Mouse (Mus musculus) lung, embryonic 14.5 days (tissue): ENCODE data around the gene Bptf. TPM values are rescaled to one million over a fixed set of nuclear protein-coding genes. Genes with fewer than 3 reads are reported as not detected.

ENCODE experiments used
- ATAC-seq: fragments of 200-750 bp; cut with Nextera tagmentation; 2 replicates; pipeline ENCODE4 v1.8.0; 2017; ENCODE audit warnings: mild to moderate bottlenecking, moderate TSS enrichment, moderate library complexity; ENCODE audit not compliant: insufficient read depth
- DNase-seq: peaks from one replicate; pipeline ENCODE4 v3.0.0-alpha.2; 2015
- H3K27ac ChIP-seq: fragments of 300-500 bp; sonication (generic); 2 replicates; pipeline ENCODE4 v1.5.1; 2014; ENCODE audit warnings: low read depth, mild to moderate bottlenecking, moderate library complexity
- H3K27me3 ChIP-seq: fragments of 300-500 bp; sonication (generic); 2 replicates; pipeline ENCODE4 v1.6.1; 2014; ENCODE audit warnings: low read length, control low read depth; ENCODE audit not compliant: insufficient read depth
- H3K36me3 ChIP-seq: fragments of 300-500 bp; sonication (generic); 2 replicates; pipeline ENCODE4 v1.6.1; 2014; ENCODE audit warnings: control low read depth; ENCODE audit not compliant: insufficient read depth
- H3K4me1 ChIP-seq: fragments of 300-500 bp; sonication (generic); 2 replicates; pipeline ENCODE4 v1.6.1; 2014; ENCODE audit warnings: antibody characterized with exemption, control low read depth; ENCODE audit not compliant: insufficient read depth
- H3K4me2 ChIP-seq: fragments of 300-500 bp; sonication (generic); 2 replicates; pipeline ENCODE4 v1.6.1; 2014; ENCODE audit warnings: mild to moderate bottlenecking
- H3K4me3 ChIP-seq: fragments of 300-500 bp; sonication (generic); 2 replicates; pipeline ENCODE4 v1.5.1; 2014; ENCODE audit warnings: low read depth, low read length
- H3K9ac ChIP-seq: fragments of 300-500 bp; sonication (generic); 2 replicates; pipeline ENCODE4 v1.6.1; 2014
- H3K9me3 ChIP-seq: fragments of 300-500 bp; sonication (generic); 2 replicates; pipeline ENCODE4 v1.6.1; 2016; ENCODE audit warnings: low read depth, low read length, control low read depth
- CTCF ChIP-seq: IDR thresholded peaks from 2 replicates; pipeline ENCODE4 v1.5.1; 2016; ENCODE audit warnings: antibody characterized with exemption, low read depth
- WGBS: fragments of 180-500 bp; shearing (Covaris S2); extraction: QIAGEN DNeasy Blood & Tissue Kit; methylation state at CpG from one replicate; pipeline ENCODE4 v1.1.7; 2014; 5-methylcytosine and 5-hydroxymethylcytosine counted together
- polyA plus RNA-seq: library from polyadenylated mRNA; unstranded; fragments of >200 nt; fragmentation: Nextera tagmentation; extraction: Ambion mirVana; gene quantifications from 2 replicates; pipeline ENCODE4 v1.2.1, GENCODE M21; 2014

The Bptf gene
- polyA plus RNA-seq, 1 experiment from 2014 or later, result 40.6 TPM

DNA sequence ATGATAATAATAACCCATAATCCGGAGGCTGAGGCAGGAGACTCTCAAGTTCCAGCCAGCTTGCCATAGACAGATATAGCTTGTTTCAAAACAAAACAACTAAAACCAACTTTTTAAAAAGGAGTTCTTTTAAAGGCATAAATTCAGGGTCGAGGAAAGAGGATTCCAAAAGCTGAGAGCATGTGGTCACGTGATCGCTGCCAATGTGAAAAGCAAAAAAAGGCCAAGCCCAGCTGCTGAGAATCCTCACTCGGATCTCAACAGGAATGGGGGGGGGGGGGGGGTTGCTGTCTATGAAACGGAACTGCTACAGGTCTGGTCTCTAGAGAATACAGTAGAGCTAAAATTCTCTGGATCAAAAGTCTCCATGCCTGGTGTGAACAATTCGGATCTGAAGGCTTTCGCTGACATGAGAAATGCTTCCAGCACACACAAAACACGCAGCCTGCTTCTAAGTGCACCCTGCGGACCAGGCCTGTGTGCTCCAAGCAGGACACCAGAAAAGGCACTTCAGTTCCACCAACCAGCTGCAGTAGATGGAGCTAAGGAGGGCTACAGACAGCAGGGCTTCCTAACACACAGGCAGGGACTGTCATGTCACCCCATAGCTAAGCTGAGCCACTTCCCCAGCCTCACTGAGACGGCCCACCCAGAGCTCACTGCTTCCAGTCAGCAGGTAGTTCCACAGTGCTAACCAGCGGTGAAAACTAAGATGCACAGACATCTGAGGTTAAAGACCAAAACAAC lies 24.8 kb downstream of the Bptf start:
- TF ChIP-seq CTCF, result no peak
- H3K4me3 ChIP-seq, result no peak overlapping the region
- 75% methylated on average over 12 of the region's 12 CpGs for WGBS
- H3K27ac ChIP-seq, result no peak overlapping the region
- no peak overlapping the region; the same call in 1 of the 2 replicates for H3K9ac ChIP-seq
- no peaks in the 10 kb centered on the region for H3K9me3 ChIP-seq
- H3K36me3 ChIP-seq, result peaks cover 27% of the 10 kb centered on the region
- H3K4me2 ChIP-seq, result no peak overlapping the region
- ATAC-seq (no peak), DNase-seq (no peak)
- H3K4me1 ChIP-seq, result peaks cover 13% of the 10 kb centered on the region
- no peaks in the 10 kb centered on the region for H3K27me3 ChIP-seq

DNA sequence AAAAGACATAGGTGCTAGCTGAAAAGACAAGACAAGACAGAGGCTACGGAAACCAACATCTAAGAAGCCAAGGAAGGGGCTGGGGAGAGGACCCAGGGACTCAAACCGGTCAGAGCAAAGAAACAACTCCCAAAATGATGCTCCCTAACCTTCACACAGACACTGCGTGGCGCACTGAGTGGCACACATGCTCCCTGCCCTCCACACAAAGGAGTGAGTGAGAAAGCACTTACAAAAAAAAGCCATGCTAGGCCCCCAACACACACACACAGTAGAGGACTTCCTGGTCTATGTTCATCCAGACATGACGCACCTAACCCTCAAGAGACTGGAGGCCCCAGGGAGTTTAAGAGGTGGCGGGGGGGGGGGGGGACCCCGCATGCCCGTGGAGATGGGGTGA lies 25.5 kb downstream of the Bptf start:
- Histone ChIP-seq H3K36me3 (peaks cover 26% of the 10 kb centered on the region), H3K27me3 (no peaks in the 10 kb centered on the region), H3K4me2 (no peak overlapping the region), H3K27ac (no peak overlapping the region), H3K9me3 (no peaks in the 10 kb centered on the region), H3K4me1 (peaks cover 13% of the 10 kb centered on the region), H3K4me3 (no peak overlapping the region), H3K9ac (no peak overlapping the region)
- DNase-seq, result no peak
- 82% methylated on average over 8 of the region's 8 CpGs for WGBS
- no peak for TF ChIP-seq CTCF
- no peak for ATAC-seq

DNA sequence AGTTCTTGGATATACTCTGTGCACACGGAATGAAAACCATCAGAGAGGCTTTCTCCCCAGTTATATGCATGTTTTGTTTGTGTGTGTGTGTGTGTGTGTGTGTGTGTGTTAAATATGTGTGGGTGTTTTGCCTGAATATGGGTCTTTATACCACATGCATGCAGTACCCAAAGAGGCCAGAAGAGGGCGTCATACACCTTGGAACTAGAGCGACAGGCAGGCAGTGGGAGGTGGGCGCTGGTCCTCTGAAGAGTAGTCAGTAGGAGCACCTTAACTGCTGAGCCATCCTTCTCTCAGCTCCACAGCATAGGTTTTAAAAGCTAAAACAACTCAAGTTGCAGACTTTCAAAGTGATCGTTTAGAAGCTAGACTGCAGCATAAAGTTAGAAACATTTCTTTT lies 26.7 kb downstream of the Bptf start:
- peak; percentile 80 for DNase-seq
- Histone ChIP-seq H3K36me3 (peaks cover 14% of the 10 kb centered on the region), H3K4me2 (no peak overlapping the region), H3K4me3 (no peak overlapping the region), H3K27ac (no peak overlapping the region), H3K4me1 (peaks cover 13% of the 10 kb centered on the region), H3K9ac (no peak overlapping the region), H3K27me3 (no peaks in the 10 kb centered on the region), H3K9me3 (no peaks in the 10 kb centered on the region)
- ATAC-seq, result no peak
- TF ChIP-seq CTCF, result peak; percentile 85
- 59% methylated on average over 5 of the region's 5 CpGs for WGBS

DNA sequence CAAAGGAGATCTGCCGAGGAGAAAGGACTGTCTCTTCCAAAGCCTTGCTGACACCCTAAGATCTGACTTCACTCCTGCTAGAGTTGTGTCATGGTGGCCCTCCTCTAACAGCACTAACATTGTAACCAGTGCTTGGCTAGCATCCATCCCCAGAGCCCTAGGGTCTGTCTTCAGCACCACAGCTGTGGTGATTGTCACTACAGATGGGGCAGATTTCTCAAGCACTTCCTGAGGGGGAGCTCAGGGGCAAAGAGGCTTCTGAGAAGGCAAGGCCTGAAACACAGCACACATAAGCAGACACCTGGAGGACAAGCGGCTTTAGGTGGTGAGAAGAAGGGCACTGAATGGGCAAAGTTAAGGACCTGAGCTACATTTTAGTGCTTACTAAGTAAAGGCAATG lies 28.2 kb downstream of the Bptf start:
- no peak overlapping the region for H3K4me3 ChIP-seq
- H3K36me3 ChIP-seq, result peaks cover 12% of the 10 kb centered on the region
- no peaks in the 10 kb centered on the region for H3K27me3 ChIP-seq
- H3K27ac ChIP-seq, result peak overlapping the region; percentile 50; the same call in 1 of the 2 replicates
- H3K9me3 ChIP-seq, result no peaks in the 10 kb centered on the region
- no peak overlapping the region for H3K9ac ChIP-seq
- DNase-seq (no peak), ATAC-seq (no peak)
- peaks cover 13% of the 10 kb centered on the region for H3K4me1 ChIP-seq
- 77% methylated on average over 2 of the region's 2 CpGs for WGBS
- TF ChIP-seq CTCF, result no peak
- no peak overlapping the region for H3K4me2 ChIP-seq

DNA sequence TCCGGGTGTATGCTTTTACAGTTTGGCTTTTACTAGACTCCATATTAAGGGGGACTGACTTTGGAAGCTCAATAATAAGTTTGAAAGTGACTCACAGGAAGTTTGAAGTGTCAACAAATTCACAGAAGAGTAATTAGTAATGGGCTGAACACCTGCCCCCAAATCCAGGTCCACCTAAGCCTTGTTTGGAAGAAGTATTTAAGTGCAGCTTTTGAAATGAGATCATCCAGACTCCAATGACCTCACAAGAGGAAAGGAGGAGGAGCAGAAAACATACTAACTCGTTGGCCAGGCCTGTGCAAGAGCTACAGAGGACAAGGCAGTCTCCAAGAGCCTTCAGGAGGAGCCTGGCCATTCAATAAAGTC lies 28.7 kb downstream of the Bptf start:
- WGBS, result 29% methylated on average over 2 of the region's 2 CpGs
- Histone ChIP-seq H3K4me1 (peaks cover 13% of the 10 kb centered on the region), H3K27me3 (no peaks in the 10 kb centered on the region), H3K36me3 (peaks cover 13% of the 10 kb centered on the region), H3K9me3 (no peaks in the 10 kb centered on the region), H3K4me3 (no peak overlapping the region), H3K4me2 (no peak overlapping the region), H3K9ac (no peak overlapping the region), H3K27ac (peak overlapping the region; percentile 50; the same call in 1 of the 2 replicates)
- no peak for DNase-seq
- no peak for TF ChIP-seq CTCF
- ATAC-seq, result no peak

DNA sequence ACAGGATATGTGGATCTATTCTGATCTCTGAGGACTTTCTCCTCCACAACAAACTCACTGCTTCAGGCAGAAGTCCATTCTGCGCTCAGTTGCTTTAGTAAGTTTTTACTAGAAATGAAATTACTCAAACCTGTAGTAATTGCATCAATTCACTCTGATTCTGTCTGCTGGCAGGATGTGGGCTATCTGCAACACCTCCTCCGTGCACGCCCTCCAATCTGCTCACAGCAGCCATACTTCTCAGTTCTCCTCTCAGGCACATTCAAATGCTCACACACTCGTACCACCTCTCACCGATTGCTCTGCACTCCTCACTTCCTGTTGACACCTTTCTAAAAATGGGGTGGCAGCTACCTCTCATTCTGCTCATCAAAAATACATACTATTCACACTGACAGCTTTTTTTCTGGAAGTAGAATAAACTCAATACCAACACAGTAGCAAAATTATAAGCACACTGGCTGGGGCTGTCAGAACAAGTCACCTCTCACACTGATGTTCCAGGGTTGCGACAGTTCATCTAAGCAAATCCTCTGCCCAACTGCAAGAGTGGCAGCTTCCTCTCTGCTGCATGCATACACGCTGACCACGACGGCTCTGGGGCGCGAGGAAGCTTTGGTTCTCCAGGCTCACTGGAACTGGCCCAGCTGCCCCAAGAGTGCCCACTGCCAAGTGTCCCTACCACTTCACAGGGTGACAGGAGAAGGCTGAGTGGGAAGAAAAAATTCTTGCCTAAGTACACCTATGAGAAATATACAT lies 29.3 kb downstream of the Bptf start:
- H3K4me2 ChIP-seq, result no peak overlapping the region
- no peaks in the 10 kb centered on the region for H3K27me3 ChIP-seq
- DNase-seq (peak; percentile 39), ATAC-seq (0 out of 2 replicates have a peak, but pooled peaks have one; percentile 32)
- H3K9ac ChIP-seq, result no peak overlapping the region
- no peaks in the 10 kb centered on the region for H3K9me3 ChIP-seq
- no peak overlapping the region for H3K4me3 ChIP-seq
- 33% methylated on average over 11 of the region's 11 CpGs for WGBS
- TF ChIP-seq CTCF, result no peak
- H3K27ac ChIP-seq, result 0 out of 2 replicates have a peak overlapping the region, but pooled peaks have one; percentile 50
- H3K36me3 ChIP-seq, result peaks cover 19% of the 10 kb centered on the region
- peaks cover 13% of the 10 kb centered on the region for H3K4me1 ChIP-seq

DNA sequence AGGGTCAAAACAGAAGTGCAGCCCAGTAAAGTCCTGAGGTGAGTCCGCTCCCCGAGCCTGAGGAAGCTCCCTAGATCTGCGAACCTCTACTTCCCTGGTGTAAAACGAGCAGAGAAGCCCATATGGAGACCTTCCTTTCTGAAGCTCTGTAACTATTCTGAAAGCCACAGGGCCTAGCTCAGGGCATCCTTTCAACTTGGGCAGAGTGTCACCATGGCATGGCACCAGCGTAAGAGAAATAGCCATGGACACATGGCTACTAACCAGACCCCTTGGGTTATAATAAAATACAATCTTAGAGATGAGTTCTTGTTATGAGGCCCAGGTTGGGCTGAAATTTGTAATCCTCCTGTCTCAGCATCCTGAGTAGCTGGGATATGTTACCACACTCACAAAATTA lies 35.0 kb downstream of the Bptf start:
- 88% methylated on average over 5 of the region's 5 CpGs for WGBS
- H3K4me3 ChIP-seq, result no peak overlapping the region
- H3K9me3 ChIP-seq, result no peaks in the 10 kb centered on the region
- no peaks in the 10 kb centered on the region for H3K27me3 ChIP-seq
- no peak overlapping the region for H3K4me2 ChIP-seq
- no peak overlapping the region for H3K27ac ChIP-seq
- H3K36me3 ChIP-seq, result peaks cover 53% of the 10 kb centered on the region
- ATAC-seq (no peak), DNase-seq (no peak)
- no peaks in the 10 kb centered on the region for H3K4me1 ChIP-seq
- H3K9ac ChIP-seq, result no peak overlapping the region
- TF ChIP-seq CTCF, result no peak
